In genomic region chr8:84249257-84250170, GRCm38 (mm10) we compare ENCODE assay signal across 8 mouse cellular contexts. TPM values are rescaled to one million over a fixed set of nuclear protein-coding genes. Genes with fewer than 3 reads are reported as not detected.
DNase-seq lines count a peak whose midpoint lies in the region; ATAC-seq lines count a peak whose summit lies in the region.

TSS of gene D8Ertd738e (minus strand) at chr8:84249719.

- WGBS in heart, embryonic 13.5 days = 4% methylated on average over 52 of the region's 52 CpGs
- WGBS in liver, embryonic 12.5 days (ENCODE audit: insufficient replicate concordance) = 3% methylated on average over 52 of the region's 52 CpGs
- 4% methylated on average over 52 of the region's 52 CpGs for WGBS in stomach, embryonic 15.5 days

- peaks cover 18% of the 10 kb centered on the region for H3K4me1 ChIP-seq in heart, embryonic 13.5 days
- H3K4me1 ChIP-seq in liver, embryonic 12.5 days = peaks cover 26% of the 10 kb centered on the region
- H3K4me1 ChIP-seq in stomach, embryonic 15.5 days = peaks cover 7% of the 10 kb centered on the region; the same call in 1 of the 2 replicates

- H3K36me3 ChIP-seq in heart, embryonic 13.5 days = peaks cover 80% of the 10 kb centered on the region
- peaks cover 82% of the 10 kb centered on the region for H3K36me3 ChIP-seq in liver, embryonic 12.5 days
- peaks cover 47% of the 10 kb centered on the region for H3K36me3 ChIP-seq in stomach, embryonic 15.5 days

- peak within 1 kb of the TSS; percentile 96 for H3K9ac ChIP-seq in heart, embryonic 13.5 days
- H3K9ac ChIP-seq in liver, embryonic 12.5 days = peak within 1 kb of the TSS; percentile 90
- H3K9ac ChIP-seq in stomach, embryonic 15.5 days = peak within 1 kb of the TSS; percentile 78

- H3K4me2 ChIP-seq in heart, embryonic 13.5 days = peak within 1 kb of the TSS; percentile 86
- peak within 1 kb of the TSS; percentile 85 for H3K4me2 ChIP-seq in liver, embryonic 12.5 days
- H3K4me2 ChIP-seq in stomach, embryonic 15.5 days = peak within 1 kb of the TSS; percentile 74

- peak; percentile 96 for DNase-seq in CD4-positive helper T cell, adult 2 months (ENCODE audit: low read depth, low spot score)
- peak; percentile 83 for DNase-seq in brain, embryonic 18.5 days (ENCODE audit: low read depth, low spot score)
- DNase-seq in kidney, postnatal 10 days = peak; percentile 93
- DNase-seq in natural killer cell, adult 2 months (ENCODE audit: low spot score in 2 of 2) = peak; percentile 83 to 89

- no peaks in the 10 kb centered on the region for H3K27me3 ChIP-seq in heart, embryonic 13.5 days (replicated peaks)
- no peaks in the 10 kb centered on the region for H3K27me3 ChIP-seq in liver, embryonic 12.5 days (replicated peaks)
- no peaks in the 10 kb centered on the region for H3K27me3 ChIP-seq in stomach, embryonic 15.5 days (replicated peaks)

- H3K4me3 ChIP-seq in heart, embryonic 13.5 days = peak within 1 kb of the TSS; percentile 98
- H3K4me3 ChIP-seq in liver, embryonic 12.5 days = peak within 1 kb of the TSS; percentile 94
- H3K4me3 ChIP-seq in stomach, embryonic 15.5 days (replicated peaks) = peak within 1 kb of the TSS; percentile 87

- H3K9me3 ChIP-seq in heart, embryonic 13.5 days = no peaks in the 10 kb centered on the region
- no peaks in the 10 kb centered on the region for H3K9me3 ChIP-seq in liver, embryonic 12.5 days (replicated peaks)
- H3K9me3 ChIP-seq in stomach, embryonic 15.5 days = no peaks in the 10 kb centered on the region

- ATAC-seq in erythroid progenitor cell, adult 5-6 weeks (replicated peaks; ENCODE audit: low FRiP score, poor library complexity, severe bottlenecking) = peak; percentile 100
- peak; percentile 75; the same call in 1 of the 2 replicates for ATAC-seq in heart, embryonic 13.5 days (ENCODE audit: extremely low read depth, insufficient number of reproducible peaks, low FRiP score, low TSS enrichment)
- ATAC-seq in liver, embryonic 12.5 days = peak; percentile 91
- ATAC-seq in stomach, embryonic 15.5 days (ENCODE audit: insufficient read depth, low FRiP score, low read depth) = peak; percentile 92

- peak within 1 kb of the TSS; percentile 89 for H3K27ac ChIP-seq in heart, embryonic 13.5 days (replicated peaks)
- H3K27ac ChIP-seq in liver, embryonic 12.5 days = peak within 1 kb of the TSS; percentile 86
- H3K27ac ChIP-seq in stomach, embryonic 15.5 days = peak within 1 kb of the TSS; percentile 70

RNA-seq across cellular contexts. Expression of gene D8Ertd738e, which starts in this region (rescaled TPM):
- 57.3 and 58.3 TPM in 2 replicates for total RNA-seq in erythroid progenitor cell, adult 5-6 weeks (2015; ENCODE audit: low replicate concordance)
- 39.9 and 46.1 TPM in 2 replicates for total RNA-seq in erythroid progenitor cell, adult 5-6 weeks (2017; ENCODE audit: low replicate concordance)
- polyA plus RNA-seq in heart, embryonic 13.5 days (2015; fragmentation: Nextera tagmentation; extraction: Ambion mirVana) = 276 and 328 TPM in 2 replicates
- 249 and 259 TPM in 2 replicates for polyA plus RNA-seq in liver, embryonic 12.5 days (2016; fragmentation: Nextera tagmentation; extraction: Ambion mirVana)
- 311 and 318 TPM in 2 replicates for polyA plus RNA-seq in stomach, embryonic 15.5 days (2015; fragmentation: Nextera tagmentation; extraction: Ambion mirVana)

Comparison
In these comparisons a context has a peak if more than half of its experiments do, and no peak if none do; other contexts are left out.
1. Peak in every context shown above with its lines: DNase-seq, ATAC-seq, H3K4me3 ChIP-seq and H3K27ac ChIP-seq.